Mouse (Mus musculus): ENCODE results near the gene Tspear. TPM values are rescaled to one million over a fixed set of nuclear protein-coding genes. Genes with fewer than 3 reads are reported as not detected.
"Not testable (repeated sequence)": the region's sequence is repeated elsewhere in the genome, so short reads cannot be mapped to it uniquely, and the experiment has no call there.

Gene Tspear
- total and polyA plus RNA-seq, 2 experiments: 0.09 to 0.12 TPM

DNA sequence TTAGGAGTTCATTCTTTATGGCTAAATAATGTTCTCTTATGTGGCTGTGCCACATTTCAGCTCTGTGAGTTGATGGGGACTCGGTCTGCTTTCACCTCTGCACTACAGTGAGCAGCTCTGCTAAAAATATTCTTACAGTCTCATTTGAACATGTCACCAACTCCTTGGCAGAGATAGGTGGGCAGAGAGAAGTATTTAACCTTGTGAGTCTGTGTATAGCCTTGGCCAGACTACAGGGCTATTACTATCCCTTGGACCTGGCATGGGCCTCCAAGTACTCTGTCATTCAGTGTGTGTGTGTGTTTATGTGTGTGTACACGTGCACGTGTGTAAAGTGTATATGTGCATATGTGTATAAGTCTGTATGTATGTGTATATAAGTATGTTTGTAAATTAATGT, 97.0 kb downstream of the Tspear start:
- DNase-seq (ENCODE audit: extremely low read depth, low read depth, low spot score); H3K4me3 ChIP-seq (ENCODE audit: insufficient read depth, low read depth, low read length); H3K9ac ChIP-seq (ENCODE audit: low read depth, low read length); H3K27ac ChIP-seq (replicated peaks; ENCODE audit: insufficient read depth, low read depth, low read length); H3K79me2 ChIP-seq (ENCODE audit: control insufficient read depth, insufficient read depth, low read length); H3K36me3 ChIP-seq (ENCODE audit: control insufficient read depth, insufficient read depth, low read length); H3K4me1 ChIP-seq (ENCODE audit: control insufficient read depth, insufficient read depth, low read length); H3K27me3 ChIP-seq (ENCODE audit: control insufficient read depth, insufficient read depth, low read length): not testable (repeated sequence)
- WGBS: 98% methylated on average over 3 of the region's 3 CpGs

DNA sequence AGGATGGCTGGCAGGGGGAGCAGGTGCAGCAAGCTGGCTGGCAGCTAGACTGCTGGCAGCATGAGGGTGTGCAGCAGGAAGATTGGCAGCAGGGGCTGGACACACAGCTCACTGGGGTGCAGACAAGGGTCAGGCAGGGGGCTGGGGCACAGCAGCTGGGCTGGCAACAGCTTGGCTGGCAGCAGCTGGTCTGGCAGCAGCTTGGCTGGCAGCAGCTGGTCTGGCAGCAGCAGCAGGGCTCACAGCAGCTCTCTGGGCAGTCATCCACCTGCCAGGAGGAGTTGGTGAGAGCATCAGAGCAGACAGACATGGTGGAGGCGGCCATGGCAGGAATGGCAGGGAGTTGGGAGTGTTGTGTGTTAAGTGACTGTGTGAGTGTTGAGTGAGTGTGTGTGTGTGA, 101.5 kb downstream of the Tspear start, which contains the start of gene Gm7137:
Gene Gm7137 (minus strand): TSS at position 325 of the 400 bp plus-strand sequence.
- DNase-seq (ENCODE audit: extremely low read depth, low read depth, low spot score); H3K79me2 ChIP-seq (ENCODE audit: control insufficient read depth, insufficient read depth, low read length); H3K4me3 ChIP-seq (ENCODE audit: insufficient read depth, low read depth, low read length); H3K27me3 ChIP-seq (ENCODE audit: control insufficient read depth, insufficient read depth, low read length); H3K4me1 ChIP-seq (ENCODE audit: control insufficient read depth, insufficient read depth, low read length); H3K9ac ChIP-seq (ENCODE audit: low read depth, low read length); H3K36me3 ChIP-seq (ENCODE audit: control insufficient read depth, insufficient read depth, low read length); H3K27ac ChIP-seq (replicated peaks; ENCODE audit: insufficient read depth, low read depth, low read length): not testable (repeated sequence)
- WGBS: 36% methylated on average over 1 of the region's 1 CpGs

DNA sequence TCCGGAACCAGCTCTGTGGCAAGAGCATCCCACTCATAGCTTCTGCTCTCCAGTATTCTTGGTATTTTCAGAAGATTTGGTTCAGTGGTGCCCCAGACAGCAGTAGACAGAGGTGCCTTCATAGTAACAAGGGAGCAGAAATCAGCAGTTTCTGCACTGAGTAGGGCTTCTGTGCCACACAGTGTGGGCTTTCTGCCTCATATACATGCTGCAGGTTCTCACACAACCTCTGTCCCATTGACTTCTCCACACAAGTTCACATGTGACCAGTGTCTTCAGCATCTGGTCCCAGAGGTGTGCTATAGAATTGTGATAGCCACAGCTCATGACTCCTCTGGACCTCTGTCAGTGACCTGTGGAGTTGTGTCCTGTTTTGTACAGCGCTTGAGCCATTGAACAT, 102.3 kb downstream of the Tspear start:
- TF ChIP-seq POLR2A (IDR thresholded peaks at IDR 0.05; ENCODE audit: extremely low read depth, insufficient read depth, low read length) (no peak), CTCF (IDR thresholded peaks at IDR 0.05; ENCODE audit: low read depth, low read length) (no peak)
- H3K79me2 ChIP-seq (ENCODE audit: control insufficient read depth, insufficient read depth, low read length): no peaks in the 10 kb centered on the region
- H3K9ac ChIP-seq (ENCODE audit: low read depth, low read length): no peak overlapping the region
- 75% methylated on average over 2 of the region's 2 CpGs for WGBS
- no peak for DNase-seq (ENCODE audit: extremely low read depth, low read depth, low spot score)
- H3K4me1 ChIP-seq (ENCODE audit: control insufficient read depth, insufficient read depth, low read length): no peaks in the 10 kb centered on the region
- no peaks in the 10 kb centered on the region for H3K27me3 ChIP-seq (ENCODE audit: control insufficient read depth, insufficient read depth, low read length)
- H3K36me3 ChIP-seq (ENCODE audit: control insufficient read depth, insufficient read depth, low read length): no peaks in the 10 kb centered on the region
- no peak overlapping the region for H3K4me3 ChIP-seq (ENCODE audit: insufficient read depth, low read depth, low read length)
- H3K27ac ChIP-seq (replicated peaks; ENCODE audit: insufficient read depth, low read depth, low read length): no peak overlapping the region

DNA sequence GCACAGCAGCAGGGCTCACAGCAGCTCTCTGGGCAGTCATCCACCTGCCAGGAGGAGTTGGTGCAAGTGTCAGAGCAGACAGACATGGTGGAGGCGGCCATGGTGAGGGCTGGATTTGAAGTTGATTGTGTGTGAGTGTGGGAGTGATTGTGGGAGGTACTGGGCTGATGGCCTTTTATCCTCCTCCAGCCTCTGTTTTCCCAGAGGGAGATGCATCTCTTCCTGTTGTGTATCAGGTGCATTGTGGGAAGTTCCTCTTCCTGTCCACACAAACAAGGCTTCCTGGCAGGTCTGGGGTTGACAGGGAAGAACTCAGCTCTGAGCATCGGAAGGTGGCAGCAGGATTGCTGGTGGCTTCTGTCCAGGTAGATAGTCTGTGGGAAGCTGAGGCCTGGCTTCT, 108.6 kb downstream of the Tspear start, which contains the start of gene Gm9639:
Gene Gm9639 (minus strand): TSS at position 101 of the 400 bp plus-strand sequence.
- 51% methylated on average over 2 of the region's 2 CpGs for WGBS
- H3K4me1 ChIP-seq (ENCODE audit: control insufficient read depth, insufficient read depth, low read length): no peaks in the 10 kb centered on the region
- DNase-seq (ENCODE audit: extremely low read depth, low read depth, low spot score): no peak
- H3K4me3 ChIP-seq (ENCODE audit: insufficient read depth, low read depth, low read length): no peak within 1 kb of the TSS
- TF ChIP-seq POLR2A (IDR thresholded peaks at IDR 0.05; ENCODE audit: extremely low read depth, insufficient read depth, low read length) (no peak), CTCF (IDR thresholded peaks at IDR 0.05; ENCODE audit: low read depth, low read length) (no peak)
- no peaks in the 10 kb centered on the region for H3K36me3 ChIP-seq (ENCODE audit: control insufficient read depth, insufficient read depth, low read length)
- H3K9ac ChIP-seq (ENCODE audit: low read depth, low read length): no peak within 1 kb of the TSS
- no peaks in the 10 kb centered on the region for H3K27me3 ChIP-seq (ENCODE audit: control insufficient read depth, insufficient read depth, low read length)
- H3K79me2 ChIP-seq (ENCODE audit: control insufficient read depth, insufficient read depth, low read length): no peaks in the 10 kb centered on the region
- no peak within 1 kb of the TSS for H3K27ac ChIP-seq (replicated peaks; ENCODE audit: insufficient read depth, low read depth, low read length)

DNA sequence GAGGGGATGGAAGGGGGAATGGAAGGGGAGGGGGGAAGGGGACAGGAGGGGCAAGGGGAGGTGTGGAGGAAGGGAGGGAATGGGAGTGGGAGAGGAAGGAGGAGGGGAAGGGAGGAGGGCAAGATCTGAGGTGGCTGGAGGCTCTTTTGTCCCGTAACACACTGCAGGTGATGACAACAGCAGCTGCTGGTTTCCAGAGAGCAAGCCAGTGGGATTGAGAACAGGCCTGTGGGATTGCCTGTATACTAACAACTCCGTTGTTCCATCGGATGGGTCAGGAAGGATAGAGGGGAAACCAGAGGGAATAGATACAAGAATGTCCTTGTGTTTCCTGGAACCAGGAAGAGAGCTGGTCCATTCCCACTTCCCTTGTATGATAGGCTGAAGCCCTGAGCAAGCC, 111.3 kb downstream of the Tspear start:
- H3K4me1 ChIP-seq (ENCODE audit: control insufficient read depth, insufficient read depth, low read length): no peaks in the 10 kb centered on the region
- no peak overlapping the region for H3K27ac ChIP-seq (replicated peaks; ENCODE audit: insufficient read depth, low read depth, low read length)
- no peak overlapping the region for H3K9ac ChIP-seq (ENCODE audit: low read depth, low read length)
- H3K27me3 ChIP-seq (ENCODE audit: control insufficient read depth, insufficient read depth, low read length): no peaks in the 10 kb centered on the region
- H3K79me2 ChIP-seq (ENCODE audit: control insufficient read depth, insufficient read depth, low read length): no peaks in the 10 kb centered on the region
- no peak overlapping the region for H3K4me3 ChIP-seq (ENCODE audit: insufficient read depth, low read depth, low read length)
- DNase-seq (ENCODE audit: extremely low read depth, low read depth, low spot score): no peak
- no peaks in the 10 kb centered on the region for H3K36me3 ChIP-seq (ENCODE audit: control insufficient read depth, insufficient read depth, low read length)
- TF ChIP-seq POLR2A (IDR thresholded peaks at IDR 0.05; ENCODE audit: extremely low read depth, insufficient read depth, low read length) (no peak), CTCF (IDR thresholded peaks at IDR 0.05; ENCODE audit: low read depth, low read length) (no peak)
- 35% methylated on average over 3 of the region's 3 CpGs for WGBS

DNA sequence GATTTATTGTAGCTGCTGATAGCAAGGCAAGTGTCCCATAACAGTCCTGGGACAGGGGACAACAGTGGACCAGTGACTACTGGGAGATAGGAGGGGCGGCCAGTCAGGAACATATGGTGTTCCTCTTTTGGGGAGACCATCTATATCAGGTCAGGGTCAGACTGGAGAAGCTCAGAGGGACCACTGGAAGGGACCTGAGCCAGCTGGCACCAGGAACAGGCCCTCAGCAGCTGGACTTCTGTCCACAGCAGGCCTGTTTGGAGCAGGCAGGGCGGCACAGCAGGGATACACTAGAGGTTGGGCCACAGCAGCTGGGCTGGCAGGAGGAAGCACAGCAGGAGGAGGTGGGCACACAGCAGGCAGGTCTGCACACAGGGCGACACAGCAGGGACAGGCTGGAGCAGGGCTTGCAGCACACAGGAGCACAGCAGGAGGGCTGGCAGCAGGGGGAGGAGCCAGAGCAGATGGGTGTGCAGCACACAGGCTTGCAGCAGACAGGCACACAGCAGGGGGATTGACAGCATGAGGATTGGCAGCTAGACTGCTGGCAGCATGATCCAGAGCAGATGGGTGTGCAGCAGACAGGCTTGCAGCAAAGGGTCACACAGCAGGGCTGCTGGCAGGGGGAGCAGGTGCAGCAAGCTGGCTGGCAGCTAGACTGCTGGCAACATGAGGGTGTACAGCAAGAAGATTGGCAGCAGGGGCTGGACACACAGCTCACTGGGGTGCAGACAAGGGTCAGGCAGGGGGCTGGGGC, 112.0 kb downstream of the Tspear start:
- H3K79me2 ChIP-seq (ENCODE audit: control insufficient read depth, insufficient read depth, low read length); DNase-seq (ENCODE audit: extremely low read depth, low read depth, low spot score); H3K27ac ChIP-seq (replicated peaks; ENCODE audit: insufficient read depth, low read depth, low read length); H3K4me3 ChIP-seq (ENCODE audit: insufficient read depth, low read depth, low read length); H3K4me1 ChIP-seq (ENCODE audit: control insufficient read depth, insufficient read depth, low read length); H3K9ac ChIP-seq (ENCODE audit: low read depth, low read length); H3K27me3 ChIP-seq (ENCODE audit: control insufficient read depth, insufficient read depth, low read length); H3K36me3 ChIP-seq (ENCODE audit: control insufficient read depth, insufficient read depth, low read length): not testable (repeated sequence)
- 69% methylated on average over 3 of the region's 3 CpGs for WGBS
